In the genomic region with DNA sequence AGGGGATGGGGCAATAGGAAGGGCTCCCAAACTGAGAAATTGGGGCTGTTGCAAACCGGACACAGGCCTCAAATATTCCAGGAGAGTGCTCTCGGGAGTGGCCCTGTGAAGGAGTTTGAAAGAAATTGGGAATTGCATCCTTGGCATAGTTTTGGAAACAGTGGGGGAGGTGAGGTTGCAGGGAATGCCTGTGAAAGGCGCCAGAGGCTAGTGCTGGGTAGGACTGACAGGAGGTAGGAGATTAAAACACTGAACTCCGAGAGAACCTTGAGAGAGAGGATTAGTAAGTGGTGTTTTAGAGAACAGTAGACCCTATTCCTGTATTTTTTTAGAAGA, we compare ENCODE assay signal across 8 mouse cellular contexts. TPM values are rescaled to one million over a fixed set of nuclear protein-coding genes. Genes with fewer than 3 reads are reported as not detected.
DNase-seq lines count a peak whose midpoint lies in the region; ATAC-seq and TF ChIP-seq lines count a peak whose summit lies in the region.

No protein-coding gene starts in this region.

- 0% methylated on average over 4 of the region's 4 CpGs for WGBS in embryonic facial prominence, embryonic 11.5 days
- WGBS in hindbrain, embryonic 15.5 days: 1% methylated on average over 4 of the region's 4 CpGs
- 1% methylated on average over 4 of the region's 4 CpGs for WGBS in midbrain, embryonic 16.5 days

- no peak for ATAC-seq in embryonic facial prominence, embryonic 11.5 days (replicated peaks; ENCODE audit: insufficient number of reproducible peaks, low FRiP score, low TSS enrichment, low read depth)
- no peak for ATAC-seq in hindbrain, embryonic 15.5 days (ENCODE audit: low FRiP score, low read depth)
- ATAC-seq in midbrain, embryonic 16.5 days: no peak

- intact Hi-C loops in left cerebral cortex, adult 2 months (cut with DNase I): no loop called here
- intact Hi-C loops in left cerebral cortex, postnatal 36 days (cut with DNase I): loop anchor here (10.0 kb wide), 1 partner anchor 440 kb away; a partner anchor contains a TSS

- H3K9me3 ChIP-seq in embryonic facial prominence, embryonic 11.5 days (replicated peaks; ENCODE audit: control insufficient read depth, low read length): no peaks in the 10 kb centered on the region
- no peaks in the 10 kb centered on the region for H3K9me3 ChIP-seq in hindbrain, embryonic 15.5 days
- H3K9me3 ChIP-seq in midbrain, embryonic 16.5 days (replicated peaks; ENCODE audit: control insufficient read depth, low read length, poor library complexity, severe bottlenecking): no peaks in the 10 kb centered on the region

- peak overlapping the region; percentile 80 for H3K27ac ChIP-seq in left cerebral cortex, adult 2 months
- 0 out of 2 replicates have a peak overlapping the region, but pooled peaks have one; percentile 56 for H3K27ac ChIP-seq in embryonic facial prominence, embryonic 11.5 days (replicated peaks; ENCODE audit: low read depth, low read length)
- peak overlapping the region; percentile 94 for H3K27ac ChIP-seq in hindbrain, embryonic 15.5 days (replicated peaks)
- H3K27ac ChIP-seq in midbrain, embryonic 16.5 days (ENCODE audit: low read length): peak overlapping the region; percentile 92

- no peak for TF ChIP-seq CTCF in left cerebral cortex, adult 2 months (IDR thresholded peaks at IDR 0.05)

- H3K4me2 ChIP-seq in embryonic facial prominence, embryonic 11.5 days (ENCODE audit: low read depth, low read length): peak overlapping the region; percentile 55
- H3K4me2 ChIP-seq in hindbrain, embryonic 15.5 days: peak overlapping the region; percentile 58
- peak overlapping the region; percentile 65 for H3K4me2 ChIP-seq in midbrain, embryonic 16.5 days (ENCODE audit: low read length)

- no peak for DNase-seq in left cerebral cortex, adult 2 months (ENCODE audit: extremely low spot score in 1 of 2, low spot score in 2 of 2)
- DNase-seq in left cerebral cortex, postnatal 36 days (ENCODE audit: low spot score in 2 of 2): no peak
- no peak for DNase-seq in embryonic facial prominence, embryonic 11.5 days (ENCODE audit: low spot score)
- no peak for DNase-seq in adrenal gland, postnatal 4 days (ENCODE audit: low spot score in 2 of 2)
- DNase-seq in ovary, postnatal 10 days (ENCODE audit: low spot score): no peak
- DNase-seq in Muller cell, postnatal 12 days (ENCODE audit: inconsistent ontology term): no peak

- peak overlapping the region; percentile 90 for H3K4me3 ChIP-seq in left cerebral cortex, adult 2 months
- H3K4me3 ChIP-seq in embryonic facial prominence, embryonic 11.5 days (ENCODE audit: low read depth, low read length): peak overlapping the region; percentile 46
- H3K4me3 ChIP-seq in hindbrain, embryonic 15.5 days: peak overlapping the region; percentile 79
- peak overlapping the region; percentile 55 for H3K4me3 ChIP-seq in midbrain, embryonic 16.5 days (ENCODE audit: low read depth, low read length)

- peak overlapping the region; percentile 61 for H3K9ac ChIP-seq in embryonic facial prominence, embryonic 11.5 days (replicated peaks; ENCODE audit: low read length)
- H3K9ac ChIP-seq in hindbrain, embryonic 15.5 days: peak overlapping the region; percentile 75
- H3K9ac ChIP-seq in midbrain, embryonic 16.5 days (ENCODE audit: low read depth, low read length): peak overlapping the region; percentile 79

- no peaks in the 10 kb centered on the region for H3K27me3 ChIP-seq in embryonic facial prominence, embryonic 11.5 days (ENCODE audit: control insufficient read depth, insufficient read depth, low read length)
- no peaks in the 10 kb centered on the region for H3K27me3 ChIP-seq in hindbrain, embryonic 15.5 days
- H3K27me3 ChIP-seq in midbrain, embryonic 16.5 days (ENCODE audit: control insufficient read depth, insufficient read depth, low read depth, low read length): no peaks in the 10 kb centered on the region

- H3K36me3 ChIP-seq in embryonic facial prominence, embryonic 11.5 days (replicated peaks; ENCODE audit: control insufficient read depth, insufficient read depth, low read depth, low read length): no peaks in the 10 kb centered on the region
- H3K36me3 ChIP-seq in hindbrain, embryonic 15.5 days: no peaks in the 10 kb centered on the region
- H3K36me3 ChIP-seq in midbrain, embryonic 16.5 days (ENCODE audit: control insufficient read depth, insufficient read depth, low read length): no peaks in the 10 kb centered on the region

- no peaks in the 10 kb centered on the region for H3K4me1 ChIP-seq in embryonic facial prominence, embryonic 11.5 days (ENCODE audit: control insufficient read depth, insufficient read depth, low read length)
- peaks cover 44% of the 10 kb centered on the region for H3K4me1 ChIP-seq in hindbrain, embryonic 15.5 days (replicated peaks)
- H3K4me1 ChIP-seq in midbrain, embryonic 16.5 days (ENCODE audit: control insufficient read depth, insufficient read depth, low read length): peaks cover 26% of the 10 kb centered on the region

RNA-seq across cellular contexts. Expression of a gene that starts 0.6 kb away (rescaled TPM):
- 10 to 100 TPM; 64.4 to 77.0 TPM for total RNA-seq in left cerebral cortex, adult 2 months (2021)
- total RNA-seq in left cerebral cortex, postnatal 36 days (2021): 10 to 100 TPM; 66.0 to 78.6 TPM
- 26.4 and 32.8 TPM in 2 replicates for polyA plus RNA-seq in embryonic facial prominence, embryonic 11.5 days (2014; fragmentation: Nextera tagmentation; extraction: Ambion mirVana)
- polyA plus RNA-seq in hindbrain, embryonic 15.5 days (2015; fragmentation: Nextera tagmentation; extraction: Ambion mirVana): 34.7 and 36.2 TPM in 2 replicates
- polyA plus RNA-seq in midbrain, embryonic 16.5 days (2015; fragmentation: Nextera tagmentation; extraction: Ambion mirVana): 33.5 and 34.3 TPM in 2 replicates
- total RNA-seq in adrenal gland, postnatal 4 days (2021): 100 to 1,000 TPM; 104 to 109 TPM

RNA-seq across cellular contexts. Expression of a gene that starts 33.5 kb away (rescaled TPM):
- total RNA-seq in left cerebral cortex, adult 2 months (2021): under 1 TPM; 0.11 to 0.33 TPM
- under 1 TPM; 0.25 to 0.29 TPM for total RNA-seq in left cerebral cortex, postnatal 36 days (2021)
- 0.17 TPM in 1 of 2 replicates, not detected in the other for polyA plus RNA-seq in embryonic facial prominence, embryonic 11.5 days (2014; fragmentation: Nextera tagmentation; extraction: Ambion mirVana)
- not detected in 2 replicates for polyA plus RNA-seq in hindbrain, embryonic 15.5 days (2015; fragmentation: Nextera tagmentation; extraction: Ambion mirVana)
- not detected in 2 replicates for polyA plus RNA-seq in midbrain, embryonic 16.5 days (2015; fragmentation: Nextera tagmentation; extraction: Ambion mirVana)
- total RNA-seq in adrenal gland, postnatal 4 days (2021): under 1 TPM; 0.20 to 0.36 TPM

RNA-seq across cellular contexts. Expression of a gene that starts 40.5 kb away (rescaled TPM):
- not detected for total RNA-seq in left cerebral cortex, adult 2 months (2021)
- not detected for total RNA-seq in left cerebral cortex, postnatal 36 days (2021)
- not detected in 2 replicates for polyA plus RNA-seq in embryonic facial prominence, embryonic 11.5 days (2014; fragmentation: Nextera tagmentation; extraction: Ambion mirVana)
- not detected in 2 replicates for polyA plus RNA-seq in hindbrain, embryonic 15.5 days (2015; fragmentation: Nextera tagmentation; extraction: Ambion mirVana)
- not detected in 2 replicates for polyA plus RNA-seq in midbrain, embryonic 16.5 days (2015; fragmentation: Nextera tagmentation; extraction: Ambion mirVana)
- total RNA-seq in adrenal gland, postnatal 4 days (2021): under 1 TPM in 1 of 2 experiments, not detected in 1; 0.20 TPM

RNA-seq across cellular contexts. Expression of a gene that starts 41.5 kb away (rescaled TPM):
- 10 to 100 TPM; 53.1 to 58.1 TPM for total RNA-seq in left cerebral cortex, adult 2 months (2021)
- total RNA-seq in left cerebral cortex, postnatal 36 days (2021): 10 to 100 TPM; 45.8 to 55.7 TPM
- 64.0 and 66.1 TPM in 2 replicates for polyA plus RNA-seq in embryonic facial prominence, embryonic 11.5 days (2014; fragmentation: Nextera tagmentation; extraction: Ambion mirVana)
- 38.0 and 40.7 TPM in 2 replicates for polyA plus RNA-seq in hindbrain, embryonic 15.5 days (2015; fragmentation: Nextera tagmentation; extraction: Ambion mirVana)
- polyA plus RNA-seq in midbrain, embryonic 16.5 days (2015; fragmentation: Nextera tagmentation; extraction: Ambion mirVana): 38.6 and 43.4 TPM in 2 replicates
- total RNA-seq in adrenal gland, postnatal 4 days (2021): 10 to 100 TPM; 47.3 to 48.7 TPM

RNA-seq across cellular contexts. Expression of a gene that starts 57.6 kb away (rescaled TPM):
- total RNA-seq in left cerebral cortex, adult 2 months (2021): not detected
- total RNA-seq in left cerebral cortex, postnatal 36 days (2021): not detected
- polyA plus RNA-seq in embryonic facial prominence, embryonic 11.5 days (2014; fragmentation: Nextera tagmentation; extraction: Ambion mirVana): 0.15 and 0.77 TPM in 2 replicates
- polyA plus RNA-seq in hindbrain, embryonic 15.5 days (2015; fragmentation: Nextera tagmentation; extraction: Ambion mirVana): 0.22 TPM in 1 of 2 replicates, not detected in the other
- polyA plus RNA-seq in midbrain, embryonic 16.5 days (2015; fragmentation: Nextera tagmentation; extraction: Ambion mirVana): 0.10 and 0.39 TPM in 2 replicates
- 10 to 100 TPM; 15.6 to 16.7 TPM for total RNA-seq in adrenal gland, postnatal 4 days (2021)
